Mouse (Mus musculus): ENCODE results near the gene Btbd11.

Gene Btbd11

DNA sequence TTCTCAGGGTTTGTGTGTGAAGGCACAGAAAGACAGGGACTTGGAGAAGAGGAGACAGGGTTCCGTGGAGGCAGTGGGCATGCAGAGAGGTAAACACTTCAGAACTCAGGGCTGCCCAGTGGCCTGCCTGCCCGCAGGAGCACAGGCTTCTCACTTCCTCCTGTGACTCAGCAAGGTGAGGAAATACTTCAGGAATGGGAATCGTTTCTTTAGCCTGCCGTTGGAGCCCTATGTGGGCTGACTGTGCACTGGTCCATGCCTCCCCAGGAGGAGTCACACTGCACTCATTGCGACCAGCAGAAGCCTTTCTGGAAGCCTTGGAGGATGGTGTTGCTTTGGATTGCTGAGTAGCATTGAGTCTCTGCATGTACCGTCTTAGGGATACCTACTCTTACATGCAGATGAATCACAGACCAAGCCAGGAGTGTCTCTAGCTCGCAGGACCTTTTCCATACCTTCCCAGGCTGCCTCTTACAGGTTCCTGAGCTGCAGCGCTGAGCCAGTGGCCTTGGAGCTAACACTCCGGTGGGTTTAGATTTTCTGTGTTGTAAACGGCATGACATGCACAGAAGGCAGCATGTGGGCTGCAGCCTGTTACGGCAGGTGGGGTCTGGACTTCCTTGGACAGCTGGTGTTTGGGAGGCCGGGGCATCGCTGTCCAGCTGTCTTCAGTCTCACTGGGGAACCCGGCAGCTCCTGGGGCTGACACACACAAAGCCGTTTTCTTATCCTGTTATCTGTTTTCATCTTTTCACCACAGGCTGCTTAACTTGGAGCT lies 34.4 kb downstream of the Btbd11 start:
- no peak for DNase-seq (ENCODE audit: low spot score)

GRCm38 (mm10) chr10:85421629-85422012 lies 35.0 kb downstream of the Btbd11 start:
- no peak for DNase-seq (ENCODE audit: low spot score)

GRCm38 (mm10) chr10:85425756-85426155 lies 39.1 kb downstream of the Btbd11 start:
- no peak for DNase-seq (ENCODE audit: low spot score)

- DNase-seq (ENCODE audit: low spot score), result no peak
Observed at GRCm38 (mm10) chr10:85437217-85437616, 50.6 kb downstream of the Btbd11 start.

- no peak for DNase-seq (ENCODE audit: low spot score)
Observed at GRCm38 (mm10) chr10:85443371-85443770, 56.8 kb downstream of the Btbd11 start.

- DNase-seq (ENCODE audit: low spot score), result no peak
Observed at GRCm38 (mm10) chr10:85445891-85446290, 59.3 kb downstream of the Btbd11 start.

- no peak for DNase-seq (ENCODE audit: low spot score)
Observed at GRCm38 (mm10) chr10:85446700-85447099, 60.1 kb downstream of the Btbd11 start.

GRCm38 (mm10) chr10:85447869-85448268 lies 61.3 kb downstream of the Btbd11 start:
- DNase-seq (ENCODE audit: low spot score), result no peak

GRCm38 (mm10) chr10:85451629-85452368 lies 65.2 kb downstream of the Btbd11 start:
- no peak for DNase-seq (ENCODE audit: low spot score)

GRCm38 (mm10) chr10:85453221-85453775 lies 66.7 kb downstream of the Btbd11 start:
- DNase-seq (ENCODE audit: low spot score), result no peak

DNA sequence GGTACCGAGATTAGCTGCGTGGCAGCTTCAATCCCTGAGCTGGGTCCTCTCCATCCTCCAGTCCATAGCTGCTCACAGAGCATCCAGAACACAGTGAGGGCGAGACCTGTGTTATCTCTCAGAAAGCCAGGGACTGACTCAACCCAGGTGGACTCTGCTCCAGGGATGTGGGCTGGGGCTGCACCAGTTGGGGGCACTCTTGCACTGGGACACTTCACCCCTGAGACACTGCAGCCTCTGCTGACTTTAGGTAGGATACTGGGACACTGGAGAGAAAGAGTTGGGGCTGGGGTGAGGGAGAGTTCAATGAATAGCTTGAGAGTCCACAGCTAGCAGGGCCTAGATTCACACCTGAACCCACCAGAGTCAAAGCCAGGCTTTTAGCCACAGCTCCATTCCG lies 69.4 kb downstream of the Btbd11 start:
- no peak for DNase-seq (ENCODE audit: low spot score)

- no peak for DNase-seq (ENCODE audit: low spot score)
Observed at GRCm38 (mm10) chr10:85458744-85459344, 72.2 kb downstream of the Btbd11 start.

DNA sequence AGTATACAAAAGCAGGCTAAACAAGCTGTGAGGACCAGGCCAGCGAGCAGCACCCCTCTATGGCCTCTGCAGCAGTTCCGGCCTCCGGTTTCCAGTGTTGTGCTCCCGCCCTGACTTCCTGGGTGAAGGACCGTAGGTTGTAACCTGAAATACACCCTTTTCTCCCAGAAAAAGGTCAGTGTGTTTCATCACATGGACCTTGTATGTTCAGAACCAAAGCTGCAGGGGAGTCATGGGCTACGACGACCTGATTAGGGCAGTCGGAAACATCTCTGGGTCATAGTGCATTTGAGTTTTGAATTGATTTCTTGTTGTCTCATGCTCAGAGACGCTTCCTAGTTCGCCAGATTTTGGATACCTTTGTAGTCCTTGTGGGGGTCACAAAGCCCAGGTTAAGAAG lies 74.1 kb downstream of the Btbd11 start:
- no peak for DNase-seq (ENCODE audit: low spot score)

DNA sequence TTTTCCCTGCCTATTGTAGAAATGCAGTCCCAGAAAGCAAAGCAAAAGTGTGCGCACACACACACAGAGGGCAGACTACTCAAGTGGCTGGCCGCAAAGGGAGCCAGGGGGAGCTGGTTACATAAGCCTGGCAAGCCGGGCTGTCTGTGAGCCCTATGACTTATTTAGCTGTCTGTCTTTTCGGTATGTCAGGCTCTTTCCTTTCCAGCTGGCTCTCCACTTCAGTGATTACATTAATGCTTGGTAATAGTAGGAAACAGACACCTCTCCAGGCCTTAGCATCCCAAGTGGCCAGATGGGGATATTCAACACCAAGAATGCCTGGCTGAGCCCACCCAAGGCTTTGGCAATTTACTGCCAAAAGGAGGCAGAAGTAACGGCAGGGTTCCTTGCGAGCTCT lies 77.5 kb downstream of the Btbd11 start:
- no peak for DNase-seq (ENCODE audit: low spot score)

DNA sequence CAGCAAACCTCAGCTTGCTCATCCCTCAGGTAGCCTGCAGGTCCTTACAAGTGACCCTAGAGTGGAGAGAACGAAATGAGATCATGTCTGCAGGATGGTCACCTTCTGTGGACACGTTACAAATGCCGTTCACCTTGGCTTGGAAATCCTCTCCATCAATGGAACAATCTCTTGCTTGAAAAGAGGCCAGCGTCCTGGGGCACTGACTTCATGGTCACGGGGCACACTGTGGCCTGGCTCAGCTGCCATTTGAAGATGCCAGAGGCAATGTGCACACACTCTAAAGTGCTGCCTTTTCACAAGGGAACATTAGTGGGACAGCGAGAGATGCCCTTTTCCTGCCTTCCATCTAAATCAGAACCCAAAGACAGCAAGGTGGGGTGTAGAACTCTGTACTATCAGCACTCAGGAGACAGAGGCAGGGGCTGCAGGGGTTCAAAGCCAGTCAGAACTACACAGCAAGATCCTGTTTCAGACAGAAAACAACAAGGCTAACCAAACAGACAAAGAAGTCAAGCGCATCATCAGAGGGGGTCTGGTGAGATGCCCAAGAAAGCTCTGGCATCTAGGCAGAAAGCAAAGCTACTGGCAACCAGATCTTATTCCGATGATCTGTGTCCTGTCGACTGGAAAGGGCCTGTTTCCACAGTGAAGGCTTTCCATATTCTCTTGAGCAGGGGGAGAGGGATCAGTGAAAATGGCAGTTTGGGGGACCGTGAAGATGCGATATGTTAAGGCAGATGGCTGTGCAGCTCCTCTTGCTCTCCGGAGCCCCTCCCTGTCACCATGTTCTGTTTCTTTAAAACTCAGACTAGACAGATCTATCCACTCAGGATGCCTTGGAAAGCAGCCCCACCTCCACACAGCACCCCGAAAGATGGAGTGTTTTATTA lies 79.1 kb downstream of the Btbd11 start:
- no peak for DNase-seq (ENCODE audit: low spot score)

GRCm38 (mm10) chr10:85466409-85466761 lies 79.8 kb downstream of the Btbd11 start:
- no peak for DNase-seq (ENCODE audit: low spot score)

- DNase-seq (ENCODE audit: low spot score), result no peak
Observed at GRCm38 (mm10) chr10:85467393-85467792, 80.8 kb downstream of the Btbd11 start.

DNA sequence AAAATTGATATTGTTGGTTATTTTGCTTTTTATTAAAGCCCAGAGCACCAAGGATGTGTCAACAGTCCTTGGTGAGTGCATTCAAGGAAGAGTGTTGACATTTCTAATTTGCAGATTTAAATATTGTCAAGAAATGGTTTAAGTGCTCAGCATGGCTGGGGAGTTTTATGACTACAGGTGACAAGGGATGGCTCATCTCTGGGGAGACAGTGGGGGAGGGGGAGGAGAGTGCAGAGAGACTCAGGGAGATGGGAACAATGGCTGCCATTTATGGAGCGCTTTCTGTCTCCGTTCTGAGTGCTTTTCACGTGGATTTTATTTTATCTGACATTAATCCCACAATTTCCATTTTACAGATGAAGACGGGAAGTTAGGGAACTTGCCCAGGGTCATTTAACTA lies 81.9 kb downstream of the Btbd11 start:
- no peak for DNase-seq (ENCODE audit: low spot score)

- no peak for DNase-seq (ENCODE audit: low spot score)
Observed at GRCm38 (mm10) chr10:85469341-85469740, 82.7 kb downstream of the Btbd11 start.

DNA sequence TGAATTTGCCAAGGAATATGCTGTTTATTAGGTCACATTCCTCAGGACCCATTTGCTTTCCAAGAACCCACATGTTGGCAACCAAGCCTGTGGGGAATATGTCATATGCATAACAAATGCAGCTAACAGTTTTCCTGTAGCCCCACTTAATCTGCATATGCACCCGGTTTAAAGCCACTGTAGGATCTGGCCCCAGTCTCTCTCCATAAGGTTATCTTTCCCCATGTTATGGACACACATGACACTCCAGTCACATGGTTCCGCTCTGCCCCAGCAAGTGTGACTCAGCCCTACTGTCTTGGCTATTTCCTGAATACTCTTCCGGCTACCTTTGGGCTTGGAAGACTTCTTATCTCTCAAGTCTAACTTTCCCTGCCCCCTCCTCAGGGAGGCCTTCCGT lies 86.7 kb downstream of the Btbd11 start:
- no peak for DNase-seq (ENCODE audit: low spot score)

DNA sequence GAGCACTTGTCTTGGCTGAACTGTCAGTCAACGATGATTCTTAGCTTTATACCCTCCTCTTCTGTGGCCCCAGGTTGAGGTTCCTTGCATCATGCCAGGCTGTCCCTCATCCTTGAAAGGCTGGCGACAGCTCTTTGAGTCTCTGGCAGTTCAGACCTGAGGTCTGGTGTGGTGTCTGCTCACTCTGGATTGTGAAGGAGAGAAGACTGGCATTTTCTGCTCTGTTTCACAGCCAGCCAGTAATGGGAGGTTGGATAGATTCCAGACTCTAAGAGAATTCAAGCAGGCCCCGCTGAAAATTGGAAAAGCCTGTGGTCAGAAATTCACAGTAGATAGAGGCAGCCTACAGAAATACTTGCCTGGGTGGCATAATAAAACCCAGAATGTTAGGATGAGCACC lies 87.3 kb downstream of the Btbd11 start:
- DNase-seq (ENCODE audit: low spot score), result no peak
